Mouse (Mus musculus): Measurements from ENCODE around the gene Ccdc120. TPM values are rescaled to one million over a fixed set of nuclear protein-coding genes. Genes with fewer than 3 reads are reported as not detected.

Ccdc120 gene
- polyA plus RNA-seq, 1 experiment, result 2.4 TPM

- H3K36me3 ChIP-seq (ENCODE audit: control insufficient read depth, insufficient read depth), result peaks cover 6% of the 10 kb centered on the region
- H3K4me3 ChIP-seq, result no peak overlapping the region
- no peak overlapping the region for H3ac ChIP-seq (ENCODE audit: control insufficient read depth, insufficient read length)
- H3K4me2 ChIP-seq (ENCODE audit: low read depth), result no peak overlapping the region
- no peaks in the 10 kb centered on the region for H3K27me3 ChIP-seq (ENCODE audit: control insufficient read depth, insufficient read depth, insufficient read length)
- H3K79me2 ChIP-seq (ENCODE audit: control insufficient read depth, insufficient read depth), result no peaks in the 10 kb centered on the region
- TF ChIP-seq MYOD1 (IDR thresholded peaks at IDR 0.05; ENCODE audit: control insufficient read depth in 1 of 3, insufficient read length in 2 of 3, low read depth in 2 of 3), result no peak
- peak; percentile 18 for TF ChIP-seq POLR2AphosphoS2 (IDR thresholded peaks at IDR 0.05; ENCODE audit: insufficient read length, low read depth)
- TF ChIP-seq POLR2A (IDR thresholded peaks at IDR 0.05; ENCODE audit: insufficient read length, low read depth), result no peak
- no peak for TF ChIP-seq MYOG (IDR thresholded peaks at IDR 0.05; ENCODE audit: control insufficient read depth in 1 of 3, insufficient read depth in 1 of 3, insufficient read length in 2 of 3, low read depth in 2 of 3)
Measured at GRCm38 (mm10) chrX:7776329-7777082, 25.8 kb upstream of the Ccdc120 start.

- no peaks in the 10 kb centered on the region for H3K27me3 ChIP-seq (ENCODE audit: control insufficient read depth, insufficient read depth, insufficient read length)
- peaks cover 6% of the 10 kb centered on the region for H3K36me3 ChIP-seq (ENCODE audit: control insufficient read depth, insufficient read depth)
- H3K4me2 ChIP-seq (ENCODE audit: low read depth), result no peak overlapping the region
- TF ChIP-seq MYOD1 (IDR thresholded peaks at IDR 0.05; ENCODE audit: control insufficient read depth in 1 of 3, insufficient read length in 2 of 3, low read depth in 2 of 3), result no peak
- TF ChIP-seq USF1 (IDR thresholded peaks at IDR 0.05; ENCODE audit: low read depth), result no peak
- no peak for TF ChIP-seq MYOG (IDR thresholded peaks at IDR 0.05; ENCODE audit: control insufficient read depth in 1 of 3, insufficient read depth in 1 of 3, insufficient read length in 2 of 3, low read depth in 2 of 3)
- no peak for TF ChIP-seq POLR2AphosphoS2 (IDR thresholded peaks at IDR 0.05; ENCODE audit: insufficient read length, low read depth)
- TF ChIP-seq TCF12 (IDR thresholded peaks at IDR 0.05; ENCODE audit: insufficient read depth, poor library complexity, severe bottlenecking), result no peak
- TF ChIP-seq POLR2A (IDR thresholded peaks at IDR 0.05; ENCODE audit: insufficient read length, low read depth), result no peak
- no peak for TF ChIP-seq MAX (IDR thresholded peaks at IDR 0.05; ENCODE audit: low read depth)
- no peak for TF ChIP-seq TCF3 (IDR thresholded peaks at IDR 0.05; ENCODE audit: insufficient read length, low read depth)
- TF ChIP-seq CEBPB (IDR thresholded peaks at IDR 0.05; ENCODE audit: insufficient read depth, poor library complexity, severe bottlenecking), result no peak
- no peaks in the 10 kb centered on the region for H3K79me2 ChIP-seq (ENCODE audit: control insufficient read depth, insufficient read depth)
- H3ac ChIP-seq (ENCODE audit: control insufficient read depth, insufficient read length), result no peak overlapping the region
- H3K4me3 ChIP-seq, result no peak overlapping the region
Measured at GRCm38 (mm10) chrX:7775501-7776205, 24.9 kb upstream of the Ccdc120 start.

GRCm38 (mm10) chrX:7772766-7773165 is 22.1 kb upstream of the Ccdc120 start:
- H3K36me3 ChIP-seq (ENCODE audit: control insufficient read depth, insufficient read depth), result peaks cover 8% of the 10 kb centered on the region
- H3K4me3 ChIP-seq, result no peak overlapping the region

GRCm38 (mm10) chrX:7769302-7770017 is 18.8 kb upstream of the Ccdc120 start:
- Histone ChIP-seq H3K4me2 (ENCODE audit: low read depth) (no peak overlapping the region), H3K4me3 (no peak overlapping the region), H3K36me3 (ENCODE audit: control insufficient read depth, insufficient read depth) (peaks cover 11% of the 10 kb centered on the region), H3K79me2 (ENCODE audit: control insufficient read depth, insufficient read depth) (peaks cover 6% of the 10 kb centered on the region), H3ac (ENCODE audit: control insufficient read depth, insufficient read length) (no peak overlapping the region), H3K27me3 (ENCODE audit: control insufficient read depth, insufficient read depth, insufficient read length) (no peaks in the 10 kb centered on the region)
- no peak for TF ChIP-seq CEBPB (IDR thresholded peaks at IDR 0.05; ENCODE audit: insufficient read depth, poor library complexity, severe bottlenecking)
- no peak for TF ChIP-seq E2F4 (IDR thresholded peaks at IDR 0.05; ENCODE audit: insufficient read depth)
- TF ChIP-seq POLR2A (IDR thresholded peaks at IDR 0.05; ENCODE audit: insufficient read length, low read depth), result no peak
- no peak for TF ChIP-seq TCF12 (IDR thresholded peaks at IDR 0.05; ENCODE audit: insufficient read depth, poor library complexity, severe bottlenecking)
- TF ChIP-seq MYOG (IDR thresholded peaks at IDR 0.05; ENCODE audit: control insufficient read depth in 1 of 3, insufficient read depth in 1 of 3, insufficient read length in 2 of 3, low read depth in 2 of 3), result no peak
- TF ChIP-seq REST (IDR thresholded peaks at IDR 0.05; ENCODE audit: insufficient read depth, insufficient read length), result no peak
- TF ChIP-seq SRF (IDR thresholded peaks at IDR 0.05; ENCODE audit: control insufficient read depth, insufficient read length, low read depth), result no peak
- TF ChIP-seq MAX (IDR thresholded peaks at IDR 0.05; ENCODE audit: low read depth), result no peak
- no peak for TF ChIP-seq POLR2AphosphoS2 (IDR thresholded peaks at IDR 0.05; ENCODE audit: insufficient read length, low read depth)
- no peak for TF ChIP-seq TCF3 (IDR thresholded peaks at IDR 0.05; ENCODE audit: insufficient read length, low read depth)
- no peak for TF ChIP-seq MYOD1 (IDR thresholded peaks at IDR 0.05; ENCODE audit: control insufficient read depth in 1 of 3, insufficient read length in 2 of 3, low read depth in 2 of 3)
- no peak for TF ChIP-seq USF1 (IDR thresholded peaks at IDR 0.05; ENCODE audit: low read depth)

More at GRCm38 (mm10) chrX:7772766-7773165, 22.1 kb upstream of the Ccdc120 start:
- Histone ChIP-seq H3K4me2 (ENCODE audit: low read depth) (no peak overlapping the region), H3K27me3 (ENCODE audit: control insufficient read depth, insufficient read depth, insufficient read length) (no peaks in the 10 kb centered on the region), H3ac (ENCODE audit: control insufficient read depth, insufficient read length) (no peak overlapping the region), H3K79me2 (ENCODE audit: control insufficient read depth, insufficient read depth) (no peaks in the 10 kb centered on the region)
- TF ChIP-seq USF1 (IDR thresholded peaks at IDR 0.05; ENCODE audit: low read depth), result no peak
- no peak for TF ChIP-seq REST (IDR thresholded peaks at IDR 0.05; ENCODE audit: insufficient read depth, insufficient read length)
- TF ChIP-seq MYOG (IDR thresholded peaks at IDR 0.05; ENCODE audit: control insufficient read depth in 1 of 3, insufficient read depth in 1 of 3, insufficient read length in 2 of 3, low read depth in 2 of 3), result no peak
- TF ChIP-seq TCF12 (IDR thresholded peaks at IDR 0.05; ENCODE audit: insufficient read depth, poor library complexity, severe bottlenecking), result no peak
- no peak for TF ChIP-seq CEBPB (IDR thresholded peaks at IDR 0.05; ENCODE audit: insufficient read depth, poor library complexity, severe bottlenecking)
- TF ChIP-seq POLR2AphosphoS2 (IDR thresholded peaks at IDR 0.05; ENCODE audit: insufficient read length, low read depth), result no peak
- no peak for TF ChIP-seq TCF3 (IDR thresholded peaks at IDR 0.05; ENCODE audit: insufficient read length, low read depth)
- no peak for TF ChIP-seq MAX (IDR thresholded peaks at IDR 0.05; ENCODE audit: low read depth)
- TF ChIP-seq E2F4 (IDR thresholded peaks at IDR 0.05; ENCODE audit: insufficient read depth), result no peak
- no peak for TF ChIP-seq POLR2A (IDR thresholded peaks at IDR 0.05; ENCODE audit: insufficient read length, low read depth)

All from myocyte (in vitro differentiated cells).